In genomic region chr7:16312672-16313311, GRCm38 (mm10) we compare ENCODE assay signal across 8 mouse cellular contexts. TPM values are rescaled to one million over a fixed set of nuclear protein-coding genes. Genes with fewer than 3 reads are reported as not detected.
DNase-seq lines count a peak whose midpoint lies in the region; TF ChIP-seq lines count a peak whose summit lies in the region.

No protein-coding gene starts in this region.

- peak; percentile 81 to 89 for DNase-seq in adrenal gland, adult (ENCODE audit: inconsistent age in 2 of 2, low spot score in 1 of 2)
- peak; percentile 94 for DNase-seq in embryo, embryonic 9.5 days (ENCODE audit: extremely low spot score)
- DNase-seq in heart, adult 9 months (ENCODE audit: low spot score in 2 of 2): peak; percentile 86 to 89
- peak; percentile 70 for DNase-seq in kidney, adult 9 months
- DNase-seq in lung, postnatal 10 days: peak; percentile 96
- DNase-seq in ovary, postnatal 36 days (ENCODE audit: low spot score): peak; percentile 55
- DNase-seq in urinary bladder, postnatal 36 days (ENCODE audit: low spot score in 2 of 2): peak; percentile 65 to 78

- H3K79me3 ChIP-seq in C2C12 (ENCODE audit: low read depth): no peaks in the 10 kb centered on the region

- H3K79me2 ChIP-seq in C2C12 (ENCODE audit: control insufficient read depth, insufficient read depth): peaks cover 11% of the 10 kb centered on the region

- H3K27me3 ChIP-seq in C2C12 (ENCODE audit: control insufficient read depth, insufficient read depth, insufficient read length): no peaks in the 10 kb centered on the region

- H3K36me3 ChIP-seq in C2C12 (ENCODE audit: control insufficient read depth, insufficient read depth): no peaks in the 10 kb centered on the region

- peak overlapping the region; percentile 46 for H3K4me3 ChIP-seq in C2C12 (ENCODE audit: insufficient read depth, poor library complexity, severe bottlenecking)

- H3ac ChIP-seq in C2C12 (ENCODE audit: control insufficient read depth, insufficient read length, low read depth): peak overlapping the region; percentile 73

- TF ChIP-seq CTCF in C2C12 (IDR thresholded peaks at IDR 0.05; ENCODE audit: control insufficient read depth, insufficient read depth, insufficient read length): no peak

TF ChIP-seq in C2C12, 6 proteins besides CTCF, POLR2A, EP300 and RAD21:
- peak; percentile 36 for TF ChIP-seq USF1 (IDR thresholded peaks at IDR 0.05; ENCODE audit: low read depth)
- no peak for TF ChIP-seq MYOD1 (IDR thresholded peaks at IDR 0.05; ENCODE audit: control insufficient read depth, insufficient read length, low read depth)
- TF ChIP-seq FOSL1 (IDR thresholded peaks at IDR 0.05; ENCODE audit: insufficient read depth, low read length, poor library complexity, severe bottlenecking): no peak
- TF ChIP-seq CEBPB (IDR thresholded peaks at IDR 0.05; ENCODE audit: low read depth): no peak
- peak; percentile 57 for TF ChIP-seq MAX (IDR thresholded peaks at IDR 0.05)
- no peak for TF ChIP-seq MYOG (IDR thresholded peaks at IDR 0.05; ENCODE audit: control insufficient read depth, extremely low read depth, insufficient read length)

RNA-seq across cellular contexts. Expression of gene Bbc3, which starts 4.6 kb away (rescaled TPM):
- 6.6 TPM for polyA plus RNA-seq in C2C12 (2012; fragmentation: generic; extraction: Trizol)

RNA-seq across cellular contexts. Expression of gene Ccdc9, which starts 26.2 kb away (rescaled TPM):
- polyA plus RNA-seq in C2C12 (2012; fragmentation: generic; extraction: Trizol): 52.2 TPM

RNA-seq across cellular contexts. Expression of gene Inafm1, which starts 39.4 kb away (rescaled TPM):
- polyA plus RNA-seq in C2C12 (2012; fragmentation: generic; extraction: Trizol): 11.7 TPM

RNA-seq across cellular contexts. Expression of gene C5ar1, which starts 53.5 kb away (rescaled TPM):
- 0.02 TPM for polyA plus RNA-seq in C2C12 (2012; fragmentation: generic; extraction: Trizol)

Comparison
In these comparisons a context has a peak if more than half of its experiments do, and no peak if none do; other contexts are left out.
1. Peak in every context shown above with its lines: DNase-seq and H3K4me3 ChIP-seq.